Mouse (Mus musculus) bone marrow, adult 2 months (tissue): ENCODE measurements at regions not wholly inside any gene's neighbourhood (a gene's known extent, or its start where the extent isn't known, plus 50 kb on each side); places are given as distances from the start of the nearest gene placed in this dataset.

ENCODE experiments used
- CTCF ChIP-seq: fragments of 200-500 bp; IDR thresholded peaks from 2 replicates; pipeline ENCODE4 v1.5.1; 2011; ENCODE audit warnings: low read length, control low read depth; ENCODE audit not compliant: control insufficient read depth, insufficient read depth
- POLR2A ChIP-seq: fragments of 200-500 bp; IDR thresholded peaks from 2 replicates; pipeline ENCODE4 v1.6.1; 2011; ENCODE audit warnings: low read depth, mild to moderate bottlenecking, control low read depth, low read length, borderline replicate concordance; ENCODE audit not compliant: control insufficient read depth

- no peak for TF ChIP-seq CTCF
- no peak for TF ChIP-seq POLR2A
Measured at GRCm38 (mm10) chr12:107231629-107232028, 256.8 kb upstream of the 3110018I06Rik start.
